Mouse (Mus musculus) CD4-positive, CD25-positive, alpha-beta regulatory T cell, adult 2 months (primary cell): ENCODE results near the gene Sez6l.
"Not testable (repeated sequence)": the region's sequence is repeated elsewhere in the genome, so short reads cannot be mapped to it uniquely, and the experiment has no call there.

Source experiments
- DNase-seq: peaks from one replicate; pipeline ENCODE4 v3.0.0-alpha.2; 2012; ENCODE audit warnings: low read depth, low spot score

The Sez6l gene

DNA sequence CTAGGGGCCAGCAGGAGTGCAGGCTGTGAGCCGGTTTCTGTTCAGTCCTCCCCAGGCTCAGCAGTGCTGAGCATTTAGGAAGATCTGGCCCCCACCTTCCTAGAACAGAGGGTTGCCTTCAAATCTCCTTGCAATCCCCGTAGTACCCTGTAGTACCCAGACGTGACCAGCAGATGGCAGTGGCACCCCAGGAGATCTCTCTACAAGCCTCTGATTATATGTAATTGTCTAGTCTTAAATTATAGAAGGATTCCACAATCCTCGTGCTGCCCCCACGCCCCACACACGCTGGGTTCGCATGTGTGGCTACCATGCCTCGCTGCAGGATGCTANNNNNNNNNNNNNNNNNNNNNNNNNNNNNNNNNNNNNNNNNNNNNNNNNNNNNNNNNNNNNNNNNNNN, 144.0 kb downstream of the Sez6l start:
- peak; percentile 82 for DNase-seq

- no peak for DNase-seq
Observed at GRCm38 (mm10) chr5:112432033-112432432, 145.0 kb downstream of the Sez6l start.

DNA sequence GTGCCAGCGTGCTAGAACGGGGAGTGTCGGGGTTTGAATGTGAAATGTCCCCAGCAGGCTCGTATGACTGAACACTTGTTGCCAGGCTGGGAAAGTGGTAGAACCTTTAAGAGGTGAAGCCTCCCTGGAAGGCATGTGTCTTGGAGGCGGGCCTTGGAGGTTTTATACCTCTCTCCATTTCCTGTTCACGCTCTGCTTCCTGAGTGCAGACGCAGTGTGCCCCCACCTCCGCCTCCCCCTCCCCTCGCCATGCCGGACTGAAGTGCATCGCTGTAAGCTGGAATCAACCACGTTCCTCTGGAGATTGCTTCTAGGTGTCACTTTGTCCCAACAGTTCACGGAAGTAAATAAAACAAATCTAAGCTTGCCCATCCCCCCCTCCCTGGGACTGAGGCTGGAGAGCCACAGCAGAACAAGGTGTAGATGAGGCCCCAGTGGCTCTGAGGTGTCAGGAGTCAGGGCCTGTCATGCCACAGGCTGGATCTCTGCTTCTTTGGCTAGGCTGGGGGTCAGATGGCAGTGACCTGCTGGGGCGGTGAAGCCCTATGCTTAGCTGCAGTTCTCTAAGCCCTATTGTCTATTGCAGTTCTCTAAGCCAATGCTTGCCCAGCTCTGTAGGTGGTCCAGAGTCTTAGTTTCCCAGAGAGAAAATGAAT, 145.7 kb downstream of the Sez6l start:
- DNase-seq = peak; percentile 60

DNA sequence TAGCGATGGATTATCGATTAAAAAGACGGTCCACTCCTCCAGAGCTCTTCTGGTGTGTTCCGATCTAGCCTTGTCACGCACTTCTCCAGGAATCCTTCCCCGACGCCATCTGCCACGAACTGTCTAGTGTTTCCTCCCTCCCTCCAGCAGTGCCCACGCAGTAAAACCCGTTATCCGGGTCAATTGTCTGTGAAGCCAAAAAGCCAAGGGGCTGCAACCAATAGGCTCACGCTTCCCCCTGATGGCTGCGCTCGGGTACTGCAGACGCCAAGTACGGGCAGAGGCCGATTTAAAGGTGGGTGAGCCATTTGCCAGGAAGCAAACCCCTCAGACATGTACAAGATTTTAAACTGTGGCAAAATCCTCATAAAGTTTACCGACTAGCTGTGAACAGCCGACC, 148.0 kb downstream of the Sez6l start:
- DNase-seq = peak; percentile 68

GRCm38 (mm10) chr5:112427283-112427682, 149.7 kb downstream of the Sez6l start:
- DNase-seq = peak; percentile 73

DNA sequence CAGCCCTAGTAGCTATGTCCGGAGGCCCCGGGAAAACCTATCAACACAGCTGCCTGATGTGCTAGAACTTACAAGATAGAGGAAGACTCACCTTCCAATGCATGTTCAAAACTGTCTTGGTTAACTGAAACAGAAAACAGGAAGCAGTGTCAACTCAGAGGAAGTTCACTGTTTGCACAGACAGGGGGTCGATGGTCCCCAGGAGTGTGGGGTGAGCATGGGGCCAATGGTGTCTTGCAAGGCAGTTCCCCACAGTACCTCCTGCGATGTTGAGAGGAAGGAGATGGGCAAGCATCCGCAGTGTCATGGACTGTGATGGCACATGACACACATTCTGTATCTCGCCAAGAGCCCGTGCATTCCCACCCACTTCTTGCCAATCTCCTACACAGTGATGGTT, 150.3 kb downstream of the Sez6l start:
- no peak for DNase-seq

GRCm38 (mm10) chr5:112419535-112419934, 157.4 kb downstream of the Sez6l start:
- DNase-seq = no peak

GRCm38 (mm10) chr5:112418023-112418422, 159.0 kb downstream of the Sez6l start:
- DNase-seq = no peak

GRCm38 (mm10) chr5:112416673-112417072, 160.3 kb downstream of the Sez6l start:
- DNase-seq = no peak

DNA sequence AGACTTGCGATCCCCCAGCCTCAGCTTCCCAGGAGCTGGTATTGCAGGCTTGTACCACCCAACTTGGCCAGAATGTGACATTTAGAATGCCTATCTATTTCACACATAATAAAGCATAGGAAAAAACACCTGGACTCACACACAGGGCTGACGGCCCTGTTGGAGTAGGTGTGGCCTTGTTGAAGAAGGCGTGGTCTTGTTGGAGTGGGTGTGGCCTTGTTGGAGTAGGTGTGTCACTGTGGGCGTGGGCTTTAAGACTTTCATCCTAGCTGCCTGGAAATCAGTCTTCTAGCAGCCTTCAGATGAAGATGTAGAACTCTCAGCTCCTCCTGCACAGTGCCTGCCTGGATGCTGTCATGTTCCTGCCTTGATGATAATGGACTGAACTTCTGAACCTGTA, 164.2 kb downstream of the Sez6l start:
- not testable (repeated sequence) for DNase-seq

- no peak for DNase-seq
Observed at GRCm38 (mm10) chr5:112411514-112412335, 165.3 kb downstream of the Sez6l start.

DNA sequence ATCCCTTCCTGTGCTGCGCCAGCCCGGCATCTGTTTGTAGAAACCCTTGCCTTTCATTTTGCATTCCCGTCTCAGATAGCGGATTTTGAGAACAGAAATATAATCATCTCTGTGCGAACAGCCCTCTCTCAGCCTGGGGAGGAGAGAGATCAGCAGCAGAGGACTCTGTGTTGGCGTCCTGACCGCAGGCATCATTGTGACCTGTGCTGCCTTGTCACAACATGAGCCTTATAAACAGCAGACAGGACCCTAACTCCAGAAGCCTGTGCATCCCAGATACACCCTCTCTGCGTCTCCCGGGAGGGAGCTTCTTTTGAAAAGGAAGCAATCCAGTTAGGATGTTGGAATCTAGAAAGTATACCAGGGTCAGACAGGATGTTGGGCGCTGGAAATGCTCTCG, 165.9 kb downstream of the Sez6l start:
- no peak for DNase-seq

DNA sequence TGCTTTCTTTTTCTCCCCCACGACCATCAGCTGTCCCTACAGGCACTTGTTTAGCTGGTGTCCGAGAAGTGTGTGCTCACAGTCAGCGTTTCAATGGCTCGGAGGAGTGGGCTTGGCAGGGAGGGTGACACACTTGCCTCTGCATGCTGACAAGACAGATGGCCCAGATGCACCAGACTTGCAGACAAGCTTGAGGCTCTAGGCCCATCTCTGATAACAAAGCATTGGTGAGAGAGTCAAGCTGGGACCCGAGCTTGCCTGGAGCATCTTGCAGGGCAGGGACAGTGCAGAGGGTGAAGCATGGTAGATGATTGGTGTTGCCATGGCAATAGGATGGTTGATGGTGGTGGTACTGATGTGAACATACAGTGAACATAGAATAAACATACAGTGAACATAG, 167.7 kb downstream of the Sez6l start:
- DNase-seq = no peak

GRCm38 (mm10) chr5:112406017-112406416, 171.0 kb downstream of the Sez6l start:
- no peak for DNase-seq

DNA sequence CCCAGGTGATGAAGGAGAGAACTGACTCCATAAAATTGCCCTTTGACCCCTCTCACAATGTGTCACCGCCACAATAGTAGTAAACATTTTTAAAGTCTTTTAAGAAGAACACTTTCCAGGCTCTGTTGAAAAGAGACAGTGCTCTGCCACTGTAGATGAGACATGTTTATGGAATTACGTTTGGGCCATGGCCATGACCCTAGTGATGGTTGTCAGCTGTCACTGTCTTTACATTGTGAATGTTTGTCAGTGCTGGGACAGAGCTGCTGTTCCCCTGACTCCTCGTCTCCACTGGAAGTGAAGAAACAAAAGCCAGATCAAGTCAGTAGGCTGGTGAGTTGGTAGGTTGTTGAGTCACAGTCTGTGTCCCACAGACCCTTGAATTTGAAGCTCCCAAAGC, 174.5 kb downstream of the Sez6l start:
- DNase-seq = no peak

DNA sequence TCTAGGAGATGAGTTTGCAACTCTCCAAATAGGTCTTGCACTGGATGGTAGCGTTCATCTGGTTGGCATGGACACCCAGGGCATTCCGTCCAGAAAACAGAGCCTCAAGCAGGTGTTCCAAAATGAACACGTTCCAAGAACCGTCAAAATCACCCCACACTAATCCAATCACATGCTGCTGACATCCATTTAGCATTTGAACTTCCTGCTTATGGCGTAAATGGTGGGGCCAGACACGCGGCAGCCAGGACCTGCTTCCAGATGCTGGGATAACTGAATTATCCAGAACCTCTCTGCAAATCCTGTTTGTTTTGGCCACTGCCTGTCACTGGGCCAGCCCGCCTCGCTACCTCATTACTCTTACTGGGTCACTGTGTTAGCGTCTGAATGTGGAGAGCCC, 177.7 kb downstream of the Sez6l start:
- no peak for DNase-seq

DNA sequence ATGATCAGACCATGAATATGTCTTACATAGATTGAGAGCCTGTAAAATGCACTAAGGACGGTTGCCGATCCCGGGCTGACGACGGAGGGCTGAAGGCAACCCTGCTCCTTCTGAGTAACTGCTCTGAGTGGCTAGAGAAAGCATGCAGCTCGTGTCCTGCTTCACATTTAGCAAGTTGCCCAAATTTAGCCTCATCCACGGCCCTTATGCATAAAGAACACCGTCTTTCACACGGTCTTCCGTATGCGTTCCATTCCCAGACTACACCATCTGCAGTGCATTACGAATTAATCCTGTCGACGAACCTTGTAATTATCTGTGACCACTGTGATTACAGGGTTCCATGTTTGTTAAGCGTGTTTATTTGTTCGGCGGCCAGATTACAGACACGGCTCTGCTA, 180.9 kb downstream of the Sez6l start:
- no peak for DNase-seq

- no peak for DNase-seq
Observed at GRCm38 (mm10) chr5:112394779-112395443, 182.1 kb downstream of the Sez6l start, which contains the start of gene Asphd2. Gene Asphd2, minus strand, starts transcription at chr5:112394866.

DNA sequence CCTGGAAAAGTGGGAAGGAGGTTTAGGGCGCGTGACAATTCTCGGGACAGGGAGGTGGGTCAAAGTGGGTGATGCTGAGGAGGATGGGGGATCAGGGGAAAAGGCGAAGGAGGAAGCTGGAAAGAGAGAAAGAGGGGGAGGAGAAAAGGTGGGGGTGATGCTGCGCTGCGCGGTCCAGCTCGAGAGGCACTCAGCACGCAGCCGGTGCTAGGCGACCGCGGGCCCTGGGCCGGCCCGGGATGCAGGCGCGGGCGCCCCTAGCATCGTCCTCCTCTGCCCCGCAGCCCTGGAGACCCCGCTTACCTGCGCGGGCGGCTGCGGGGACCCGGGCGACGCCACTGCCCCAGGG, 182.6 kb downstream of the Sez6l start:
- DNase-seq = no peak

DNA sequence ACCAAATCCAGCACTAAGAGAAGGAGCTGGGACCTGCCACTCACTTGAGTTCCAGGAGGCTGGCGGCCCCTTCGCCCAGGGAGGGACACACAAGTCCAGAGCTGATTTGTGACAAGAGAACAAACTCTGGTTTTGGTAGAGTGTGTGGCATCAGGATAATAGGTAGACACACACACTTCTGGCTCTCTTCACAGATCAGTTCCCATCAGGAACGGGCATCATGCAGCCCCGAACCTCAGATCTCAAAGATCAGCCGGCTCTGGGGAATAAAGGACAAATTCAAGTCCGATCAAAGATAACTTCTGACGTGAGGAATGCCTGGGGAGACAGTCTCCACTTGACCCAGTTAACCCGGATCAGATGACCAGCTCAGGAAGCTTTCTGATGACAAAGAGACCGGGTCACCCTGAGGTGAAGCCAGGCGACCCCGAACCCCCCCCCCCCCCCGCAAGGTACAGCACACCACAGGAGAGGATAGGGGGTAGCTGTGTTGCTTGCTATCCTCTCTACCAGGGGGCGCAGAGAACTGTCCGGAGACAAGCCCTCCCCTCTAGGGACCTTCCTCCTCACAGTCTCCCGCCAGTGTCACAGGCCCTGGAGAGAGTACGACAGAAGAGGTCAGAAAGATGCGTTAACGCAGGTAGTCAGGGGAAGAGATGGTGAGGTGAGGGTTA, 183.1 kb downstream of the Sez6l start:
- no peak for DNase-seq

GRCm38 (mm10) chr5:112391676-112392323, 185.2 kb downstream of the Sez6l start:
- peak; percentile 32 for DNase-seq

DNA sequence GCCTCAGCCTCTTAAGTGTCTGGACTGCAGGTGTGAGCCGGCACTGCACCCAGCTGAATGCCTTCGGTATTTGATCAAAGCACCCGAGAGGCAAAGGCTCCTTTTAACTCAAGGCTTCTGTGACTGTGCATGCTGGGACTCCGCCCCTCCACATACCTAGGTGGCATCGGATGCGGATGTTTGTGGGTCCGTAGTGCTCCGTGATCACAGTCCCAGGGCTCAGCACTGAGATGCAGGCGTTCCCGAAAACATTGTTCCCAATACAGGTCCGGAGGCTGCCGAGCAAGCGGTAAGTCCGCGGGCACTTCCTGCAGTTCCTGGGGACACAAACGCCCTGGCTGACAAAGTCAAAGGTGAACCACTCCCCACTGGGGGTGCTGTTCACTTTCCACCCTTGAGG, 186.0 kb downstream of the Sez6l start:
- no peak for DNase-seq
